Mouse (Mus musculus) gastrocnemius, postnatal 10 days (tissue): Measurements from ENCODE around the gene Smoc1. TPM values are rescaled to one million over a fixed set of nuclear protein-coding genes. Genes with fewer than 3 reads are reported as not detected.
A peak's percentile ranks its signal among the peaks of the same experiment; 100 is the strongest.

Experiments used
- DNase-seq: peaks from one replicate; pipeline ENCODE4 v3.0.0; 2021; ENCODE audit warnings: mixed read lengths
- microRNA-seq, 2 experiments: library from miRNA; unstranded; fragments of <30 nt; microRNA quantifications; one replicate each; pipeline ENCODE4 v1.2.0; 2021
- total RNA-seq, 2 experiments: library from RNA; stranded (reverse); gene quantifications; 2 replicates each; pipeline ENCODE4 v1.2.3; 2021

Smoc1 gene
- total RNA-seq, 2 experiments from 2014 or later: 2.5 to 3.3 TPM

DNA sequence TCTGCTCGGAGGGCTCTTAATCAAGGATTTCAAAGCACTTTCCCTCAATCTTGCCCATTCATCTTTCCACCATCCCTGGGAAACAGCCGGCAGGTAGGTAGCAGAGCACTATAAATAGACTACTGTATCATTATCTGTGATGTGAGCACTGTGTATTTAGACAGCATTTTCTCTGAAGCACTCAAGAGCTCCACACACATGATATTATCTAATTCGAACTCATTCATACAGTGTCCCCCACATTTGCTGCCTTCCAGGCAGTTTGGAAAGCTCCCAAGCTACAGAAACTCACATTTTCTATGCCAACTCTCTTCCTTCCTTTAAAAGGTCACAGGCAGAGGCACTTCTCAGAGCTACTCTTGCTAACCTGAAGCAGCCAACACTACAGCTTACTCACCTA is 200.0 kb downstream of the Smoc1 start:
- DNase-seq: no peak

- peak; percentile 22 for DNase-seq
Observed at GRCm38 (mm10) chr12:81227767-81228460, 201.3 kb downstream of the Smoc1 start.

- no peak for DNase-seq
Observed at GRCm38 (mm10) chr12:81233746-81234380, 207.3 kb downstream of the Smoc1 start.

- no peak for DNase-seq
Observed at GRCm38 (mm10) chr12:81235456-81236330, 209.1 kb downstream of the Smoc1 start.

Small RNAs within 50 kb of the gene (microRNA-seq; reads per million reads assigned to microRNA genes)
- 0 to 0.25 reads per million in 2 experiments for gene Mir3067

Other genes starting within 250 kb of the Smoc1 start
- 10 to 100 TPM; 28.6 to 29.2 TPM for gene Susd6, start 236.3 kb upstream of the Smoc1 start, total RNA-seq
- 100 to 1,000 TPM; 157 to 190 TPM for gene Srsf5, start 81.3 kb upstream of the Smoc1 start, total RNA-seq
- gene Slc10a1, start 58.1 kb upstream of the Smoc1 start, total RNA-seq: under 1 TPM in 1 of 2 experiments, not detected in 1; 0.41 TPM